Mouse (Mus musculus): ENCODE measurements at regions not wholly inside any gene's neighbourhood (a gene's known extent, or its start where the extent isn't known, plus 50 kb on each side); places are given as distances from the start of the nearest gene placed in this dataset.
"Not testable (repeated sequence)": the region's sequence is repeated elsewhere in the genome, so short reads cannot be mapped to it uniquely, and the experiment has no call there.

DNA sequence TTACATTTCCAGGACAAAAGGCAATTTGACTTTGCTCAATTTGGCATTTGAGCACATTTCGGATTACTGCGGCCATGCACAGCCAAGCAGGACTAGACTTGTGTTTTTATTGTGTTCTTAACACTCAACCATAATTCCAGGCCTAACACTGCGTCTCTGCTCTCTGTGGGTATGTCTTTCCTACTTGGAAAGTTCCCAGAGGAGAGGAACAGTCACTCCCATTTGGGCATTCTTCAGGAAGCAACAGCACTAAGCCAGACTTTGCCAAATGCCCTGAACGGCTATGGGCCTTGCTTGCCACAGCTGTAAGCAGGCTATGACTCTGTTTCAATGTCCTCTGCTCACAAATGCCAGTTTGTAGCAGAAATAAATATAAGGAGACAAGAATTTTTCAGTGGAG, 56.5 kb upstream of the Pdk3 start:
- DNase-seq (ENCODE audit: low spot score) = no peak

DNA sequence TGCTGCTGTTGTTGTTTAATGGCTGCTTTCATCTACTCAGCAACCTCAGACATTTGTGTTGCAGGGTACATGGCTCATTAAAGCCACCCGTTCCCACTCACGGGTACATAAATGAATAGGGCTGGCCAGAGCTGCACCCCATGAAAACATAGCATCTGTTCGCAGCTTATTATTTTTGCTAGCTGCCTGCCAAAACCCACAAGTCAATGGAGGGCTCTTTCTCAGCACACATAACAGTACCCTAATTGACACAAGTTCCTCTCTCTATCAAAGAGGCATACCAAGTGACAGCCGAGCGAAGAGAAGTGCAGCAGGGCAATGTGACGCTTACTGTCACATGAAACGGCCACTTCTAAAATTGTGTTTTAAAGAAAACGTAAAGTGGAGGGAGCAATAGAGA, 57.0 kb upstream of the Pdk3 start:
- DNase-seq (ENCODE audit: low spot score) = no peak

DNA sequence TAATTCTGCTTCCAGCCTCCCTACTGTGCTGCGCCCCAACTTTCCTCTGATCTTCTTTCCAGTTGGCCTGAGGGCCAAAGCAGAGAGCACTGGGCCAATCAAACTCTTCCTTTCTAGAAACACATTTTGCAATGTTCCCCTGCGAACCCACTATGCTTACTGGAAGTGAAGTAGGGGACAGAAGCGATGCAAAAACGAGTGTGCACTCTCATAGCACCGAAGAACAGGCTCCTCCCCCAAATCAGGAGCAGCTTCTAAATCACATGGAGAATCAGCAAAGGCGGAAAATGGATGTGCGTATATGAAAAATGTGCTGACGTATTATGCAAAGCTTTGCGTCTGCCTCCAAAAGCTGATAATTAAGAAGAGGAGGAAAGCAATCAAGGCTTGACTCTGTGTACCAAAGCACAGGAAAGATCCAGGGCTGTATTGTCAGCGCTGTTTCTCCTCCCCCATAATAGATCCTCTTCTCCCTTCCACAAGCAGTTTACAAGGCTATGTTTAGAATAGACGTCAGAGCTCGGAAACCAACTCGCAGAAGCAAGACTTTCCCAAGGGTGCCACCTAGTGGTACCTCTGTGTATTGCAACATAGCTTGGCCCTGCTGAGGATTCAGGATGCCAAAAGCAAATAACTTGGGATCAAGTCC, 57.5 kb upstream of the Pdk3 start:
- peak; percentile 63 for DNase-seq (ENCODE audit: low spot score)

DNA sequence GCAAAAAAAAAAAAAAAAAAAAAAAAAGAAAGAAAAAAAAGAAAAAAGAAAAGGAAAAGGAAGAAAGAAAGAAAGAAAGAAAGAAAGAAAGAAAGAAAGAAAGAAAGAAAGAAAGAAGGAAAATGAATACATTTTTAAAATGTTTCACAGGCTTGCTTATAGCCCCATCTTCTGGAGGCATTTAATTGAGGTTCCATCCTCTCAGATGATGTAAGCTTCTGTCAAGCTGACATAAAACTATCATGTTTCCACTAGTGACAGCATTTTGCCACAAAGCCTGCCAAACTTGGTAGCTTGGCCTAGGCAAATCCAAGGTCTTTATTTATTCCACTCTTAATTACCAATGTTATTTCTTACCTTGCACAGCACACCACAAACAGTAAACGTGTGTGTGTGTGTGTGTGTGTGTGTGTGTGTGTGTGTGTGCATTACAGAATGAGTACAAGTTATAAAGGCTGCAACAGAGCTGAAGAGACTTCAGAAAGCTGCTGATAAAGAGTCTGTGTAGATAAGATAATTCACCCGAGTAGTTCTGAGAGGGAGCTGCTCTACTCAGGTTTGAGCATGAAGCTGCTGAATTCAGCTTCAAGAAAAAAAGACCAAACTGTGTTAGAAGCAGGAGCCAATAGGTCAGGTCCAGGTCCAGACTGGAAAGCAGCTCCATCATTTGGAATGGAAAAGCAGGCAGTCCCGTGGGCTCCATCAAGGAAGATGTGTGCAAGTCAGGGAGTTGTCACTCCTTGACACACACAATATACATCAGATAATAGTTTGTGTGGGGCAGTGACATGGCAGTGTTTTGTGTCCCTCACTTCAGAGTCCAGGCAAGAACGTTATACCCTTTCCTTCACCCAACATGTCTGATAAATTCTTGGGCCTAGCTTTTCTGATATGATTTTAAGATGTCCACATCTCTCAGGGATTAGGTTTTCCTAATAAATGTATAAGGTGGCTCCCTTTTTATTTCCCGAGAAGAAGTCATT, 65.1 kb upstream of the Pdk3 start:
- DNase-seq (ENCODE audit: low spot score) = no peak

DNA sequence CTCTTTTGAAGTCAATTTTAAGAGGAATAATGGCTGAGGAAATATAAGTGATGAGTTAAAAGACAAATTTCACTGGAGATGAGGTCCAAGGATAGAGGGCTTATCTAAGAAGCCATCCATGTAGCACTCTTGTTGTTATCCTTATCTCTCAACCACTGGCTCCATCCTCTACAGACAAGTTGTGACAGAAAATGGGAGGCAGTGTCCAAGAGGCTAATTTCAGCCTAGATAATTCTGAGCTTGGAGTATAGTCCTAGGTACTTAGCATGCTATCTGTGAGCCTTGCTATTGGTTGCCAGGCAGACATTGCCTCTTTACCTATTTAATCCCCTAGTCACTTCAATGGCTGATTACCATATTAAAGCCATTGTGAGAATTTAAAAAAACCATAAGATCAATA, 65.2 kb upstream of the AU015836 start:
- no peak for DNase-seq (ENCODE audit: low spot score)

DNA sequence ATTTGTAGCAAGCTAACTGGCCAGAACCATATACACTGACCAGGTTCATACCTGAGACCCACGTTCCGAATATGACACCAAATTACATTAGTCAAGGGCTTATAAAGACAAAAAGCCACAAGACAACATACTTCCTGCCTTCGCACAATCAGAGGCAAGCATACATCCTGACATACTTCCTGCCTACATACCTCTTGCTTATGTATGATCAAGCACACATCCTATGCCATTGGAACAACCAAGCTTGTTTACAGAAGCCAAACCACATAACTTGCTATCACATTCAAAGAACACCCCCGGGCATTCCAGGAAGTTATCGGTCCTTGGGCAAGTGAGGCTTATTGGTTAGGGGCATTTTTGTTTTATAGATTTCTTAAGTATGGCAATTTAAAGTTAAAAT, 62.9 kb upstream of the AU015836 start:
- no peak for DNase-seq (ENCODE audit: low spot score)

DNA sequence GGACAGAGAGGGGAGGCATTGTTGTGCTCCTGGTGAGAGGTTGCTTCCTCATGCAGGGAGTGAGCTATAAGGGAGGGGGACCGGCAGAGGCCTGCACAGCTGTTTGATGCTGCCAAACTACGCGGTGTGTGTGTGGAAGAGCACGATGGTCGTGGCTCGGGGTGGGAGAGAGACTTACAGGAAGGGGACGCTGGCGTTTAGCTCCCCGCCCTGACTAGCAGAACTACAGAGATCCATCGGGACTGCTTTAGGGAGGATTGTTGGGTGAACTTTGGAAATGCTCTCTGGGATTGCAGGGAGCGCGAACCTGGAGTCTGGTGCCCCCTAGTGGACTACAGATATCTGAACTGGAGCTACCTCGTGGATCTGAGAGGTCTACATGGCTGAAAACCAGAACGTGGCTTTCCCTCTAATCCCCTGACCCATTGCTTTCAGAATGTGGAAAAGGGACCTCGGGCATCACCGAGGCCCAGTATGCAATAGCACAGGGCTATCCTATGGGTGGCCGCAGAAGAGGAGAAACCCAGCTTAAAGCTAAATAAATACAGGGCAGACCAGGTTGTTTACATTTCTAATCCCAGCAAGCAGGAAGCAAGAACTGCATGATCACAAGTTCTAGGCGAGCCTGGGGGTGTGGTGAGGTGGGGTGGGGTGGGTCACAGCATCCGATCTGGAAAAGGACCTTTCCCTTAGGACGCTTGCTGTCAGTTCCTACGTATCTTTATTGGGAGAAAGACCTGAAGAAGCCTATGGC, 57.2 kb upstream of the AU015836 start:
- DNase-seq (ENCODE audit: low spot score) = peak; percentile 22

DNA sequence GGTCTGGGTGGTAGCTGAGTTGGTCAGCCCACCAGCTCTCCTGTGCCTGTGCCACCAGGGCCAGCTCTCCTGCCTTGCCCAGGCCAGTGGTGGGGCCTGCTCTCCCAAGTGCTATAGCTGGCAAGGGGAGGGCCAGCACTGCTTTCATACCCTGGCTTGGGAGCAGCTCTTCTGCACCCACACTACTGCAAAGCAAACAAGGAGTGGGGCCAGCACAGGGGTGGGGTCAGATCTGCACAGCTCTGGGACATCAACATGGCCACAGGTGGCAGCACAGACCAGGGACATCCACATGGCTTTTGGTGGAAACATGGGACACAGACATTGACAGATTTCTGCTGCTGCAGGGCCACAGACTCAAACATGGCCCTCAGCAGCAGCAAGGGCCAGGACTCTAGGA, 52.9 kb upstream of the AU015836 start:
- no peak for DNase-seq (ENCODE audit: low spot score)

DNA sequence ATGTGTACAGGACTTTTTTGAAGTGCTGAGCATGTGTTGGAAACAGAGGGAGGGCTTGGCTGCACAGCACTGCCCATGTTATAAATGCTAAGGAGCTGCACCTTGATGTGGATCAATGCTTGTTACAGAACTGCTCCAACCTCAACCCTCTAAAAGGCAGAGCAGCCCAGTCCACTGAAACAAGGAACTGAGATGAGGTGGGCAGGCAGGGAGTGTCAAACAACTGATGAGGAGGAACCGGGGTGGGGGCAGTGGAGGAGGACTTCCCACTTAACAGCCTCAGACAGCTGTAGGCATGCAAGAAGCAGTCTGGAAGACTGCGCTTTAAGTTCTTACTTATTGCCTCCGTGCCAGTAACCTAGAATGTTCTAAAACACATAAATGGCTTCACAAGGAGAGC, 51.1 kb upstream of the AU015836 start:
- DNase-seq (ENCODE audit: low spot score) = not testable (repeated sequence)

Data from urinary bladder, postnatal 25 days (tissue).